Mouse (Mus musculus) forebrain, embryonic 10.5 days (tissue): ENCODE results near the gene Cd59b. TPM values are rescaled to one million over a fixed set of nuclear protein-coding genes. Genes with fewer than 3 reads are reported as not detected.
"Not testable (repeated sequence)": the region's sequence is repeated elsewhere in the genome, so short reads cannot be mapped to it uniquely, and the experiment has no call there.

Source experiments
- DNase-seq: peaks from one replicate; pipeline ENCODE4 v3.0.0-alpha.2; 2017; ENCODE audit warnings: low spot score; ENCODE audit errors: extremely low spot score
- H3K27ac ChIP-seq: fragments of 300-500 bp; sonication (generic); 2 replicates; pipeline ENCODE4 v1.5.1; 2016; ENCODE audit warnings: mild to moderate bottlenecking
- H3K27me3 ChIP-seq: fragments of 300-500 bp; sonication (generic); 2 replicates; pipeline ENCODE4 v1.6.1; 2016; ENCODE audit warnings: mild to moderate bottlenecking; ENCODE audit not compliant: poor library complexity, severe bottlenecking
- H3K36me3 ChIP-seq: fragments of 300-500 bp; sonication (generic); replicated peaks from 2 replicates; pipeline ENCODE4 v1.6.1; 2016; ENCODE audit warnings: mild to moderate bottlenecking, moderate library complexity
- H3K4me1 ChIP-seq: fragments of 300-500 bp; sonication (generic); 2 replicates; pipeline ENCODE4 v1.6.1; 2016
- H3K4me3 ChIP-seq: fragments of 300-500 bp; sonication (generic); 2 replicates; pipeline ENCODE4 v1.5.1; 2016; ENCODE audit warnings: mild to moderate bottlenecking, moderate library complexity
- H3K9me3 ChIP-seq: fragments of 300-500 bp; sonication (generic); 2 replicates; pipeline ENCODE4 v1.6.1; 2016; ENCODE audit warnings: mild to moderate bottlenecking, moderate library complexity
- WGBS: fragments of 180-500 bp; shearing (Covaris S2); methylation state at CpG from one replicate; pipeline ENCODE4 v1.1.7; 2016; 5-methylcytosine and 5-hydroxymethylcytosine counted together
- polyA plus RNA-seq: library from polyadenylated mRNA; unstranded; fragments of >200 nt; fragmentation: Nextera tagmentation; extraction: Ambion mirVana; gene quantifications from 2 replicates; pipeline ENCODE4 v1.2.1, GENCODE M21; 2016

The Cd59b gene
- polyA plus RNA-seq, 1 experiment from 2014 or later, result 3.4 TPM

GRCm38 (mm10) chr2:104042766-104043165, 26.9 kb upstream of the Cd59b start:
- Histone ChIP-seq H3K27me3 (no peaks in the 10 kb centered on the region), H3K4me1 (peaks cover 5% of the 10 kb centered on the region), H3K36me3 (peaks cover 42% of the 10 kb centered on the region), H3K4me3 (no peak overlapping the region), H3K9me3 (no peaks in the 10 kb centered on the region), H3K27ac (no peak overlapping the region)
- WGBS, result 97% methylated on average over 15 of the region's 15 CpGs
- no peak for DNase-seq

- Histone ChIP-seq H3K9me3 (no peaks in the 10 kb centered on the region), H3K4me1 (peaks cover 5% of the 10 kb centered on the region), H3K27ac (no peak overlapping the region), H3K4me3 (no peak overlapping the region), H3K27me3 (no peaks in the 10 kb centered on the region), H3K36me3 (peaks cover 45% of the 10 kb centered on the region)
- 50% methylated on average over 5 of the region's 5 CpGs for WGBS
- no peak for DNase-seq
Observed at GRCm38 (mm10) chr2:104043624-104044478, 25.8 kb upstream of the Cd59b start.

- no peak overlapping the region for H3K4me3 ChIP-seq
- H3K27me3 ChIP-seq, result no peaks in the 10 kb centered on the region
- H3K9me3 ChIP-seq, result no peaks in the 10 kb centered on the region
- 77% methylated on average over 1 of the region's 1 CpGs for WGBS
- peaks cover 38% of the 10 kb centered on the region for H3K36me3 ChIP-seq
- peaks cover 5% of the 10 kb centered on the region for H3K4me1 ChIP-seq
- H3K27ac ChIP-seq, result no peak overlapping the region
- no peak for DNase-seq
Observed at GRCm38 (mm10) chr2:104044479-104045080, 25.1 kb upstream of the Cd59b start.

GRCm38 (mm10) chr2:104058381-104058780, 11.3 kb upstream of the Cd59b start:
- no peak for DNase-seq
- 95% methylated on average over 1 of the region's 1 CpGs for WGBS
- H3K36me3 ChIP-seq, result peaks cover 56% of the 10 kb centered on the region
- no peaks in the 10 kb centered on the region for H3K9me3 ChIP-seq
- H3K27ac ChIP-seq, result no peak overlapping the region
- no peaks in the 10 kb centered on the region for H3K27me3 ChIP-seq
- H3K4me3 ChIP-seq, result no peak overlapping the region
- H3K4me1 ChIP-seq, result no peaks in the 10 kb centered on the region

- Histone ChIP-seq H3K9me3 (no peaks in the 10 kb centered on the region), H3K27me3 (no peaks in the 10 kb centered on the region), H3K27ac (no peak overlapping the region), H3K4me3 (no peak overlapping the region), H3K36me3 (peaks cover 50% of the 10 kb centered on the region), H3K4me1 (no peaks in the 10 kb centered on the region)
- 93% methylated on average over 4 of the region's 4 CpGs for WGBS
- no peak for DNase-seq
Observed at GRCm38 (mm10) chr2:104058954-104059353, 10.7 kb upstream of the Cd59b start.

GRCm38 (mm10) chr2:104059786-104060185, 9.9 kb upstream of the Cd59b start:
- Histone ChIP-seq H3K9me3 (no peaks in the 10 kb centered on the region), H3K27me3 (no peaks in the 10 kb centered on the region), H3K36me3 (peaks cover 42% of the 10 kb centered on the region), H3K4me1 (no peaks in the 10 kb centered on the region), H3K27ac (no peak overlapping the region), H3K4me3 (no peak overlapping the region)
- no peak for DNase-seq
- 79% methylated on average over 10 of the region's 10 CpGs for WGBS

GRCm38 (mm10) chr2:104060996-104061395, 8.7 kb upstream of the Cd59b start:
- Histone ChIP-seq H3K27ac (no peak overlapping the region), H3K4me3 (no peak overlapping the region), H3K27me3 (no peaks in the 10 kb centered on the region), H3K36me3 (peaks cover 31% of the 10 kb centered on the region), H3K4me1 (no peaks in the 10 kb centered on the region), H3K9me3 (no peaks in the 10 kb centered on the region)
- 98% methylated on average over 6 of the region's 6 CpGs for WGBS
- no peak for DNase-seq

- no peak for DNase-seq
- H3K4me3 ChIP-seq, result no peak overlapping the region
- no peaks in the 10 kb centered on the region for H3K27me3 ChIP-seq
- H3K9me3 ChIP-seq, result no peaks in the 10 kb centered on the region
- H3K4me1 ChIP-seq, result no peaks in the 10 kb centered on the region
- peaks cover 30% of the 10 kb centered on the region for H3K36me3 ChIP-seq
- H3K27ac ChIP-seq, result no peak overlapping the region
Observed at GRCm38 (mm10) chr2:104062665-104063064, 7.0 kb upstream of the Cd59b start.

- 80% methylated on average over 2 of the region's 2 CpGs for WGBS
- H3K27ac ChIP-seq, result no peak overlapping the region
- no peaks in the 10 kb centered on the region for H3K27me3 ChIP-seq
- H3K36me3 ChIP-seq, result peaks cover 24% of the 10 kb centered on the region
- no peak for DNase-seq
- no peaks in the 10 kb centered on the region for H3K4me1 ChIP-seq
- no peak overlapping the region for H3K4me3 ChIP-seq
- no peaks in the 10 kb centered on the region for H3K9me3 ChIP-seq
Observed at GRCm38 (mm10) chr2:104064152-104064551, 5.5 kb upstream of the Cd59b start.

GRCm38 (mm10) chr2:104065526-104065925, 4.1 kb upstream of the Cd59b start, which contains the start of gene Gm10912:
TSS of gene Gm10912 (plus strand) at chr2:104065826.
- not testable (repeated sequence) for H3K9me3 ChIP-seq, H3K27me3 ChIP-seq, H3K4me3 ChIP-seq, H3K4me1 ChIP-seq, H3K27ac ChIP-seq, DNase-seq
- 89% methylated on average over 6 of the region's 6 CpGs for WGBS
- H3K36me3 ChIP-seq, result peaks cover 13% of the 10 kb centered on the region

- H3K4me3 ChIP-seq, H3K9me3 ChIP-seq, H3K27me3 ChIP-seq, H3K4me1 ChIP-seq, H3K36me3 ChIP-seq, DNase-seq: not testable (repeated sequence)
- 0 out of 2 replicates have a peak within 1 kb of the TSS, but pooled peaks have one; percentile 82 for H3K27ac ChIP-seq
- 89% methylated on average over 7 of the region's 7 CpGs for WGBS
Observed at GRCm38 (mm10) chr2:104068450-104068849, 1.2 kb upstream of the Cd59b start, which contains the start of gene Gm10799. TSS of gene Gm10799 (minus strand) at chr2:104068550.

- WGBS, result 84% methylated on average over 5 of the region's 5 CpGs
- H3K27me3 ChIP-seq, H3K4me3 ChIP-seq, H3K27ac ChIP-seq, H3K9me3 ChIP-seq, DNase-seq, H3K4me1 ChIP-seq, H3K36me3 ChIP-seq: not testable (repeated sequence)
Observed at GRCm38 (mm10) chr2:104078285-104078684, 8.6 kb downstream of the Cd59b start.

GRCm38 (mm10) chr2:104081436-104082050, 11.9 kb downstream of the Cd59b start:
- not testable (repeated sequence) for H3K27ac ChIP-seq, H3K9me3 ChIP-seq, H3K4me3 ChIP-seq, H3K4me1 ChIP-seq, H3K36me3 ChIP-seq, H3K27me3 ChIP-seq, DNase-seq
- WGBS, result no CpG with 5 or more reads among the region's 1 CpGs
